Mouse (Mus musculus): Measurements from ENCODE around the gene Khdrbs2. TPM values are rescaled to one million over a fixed set of nuclear protein-coding genes. Genes with fewer than 3 reads are reported as not detected.
"Not testable (repeated sequence)": the region's sequence is repeated elsewhere in the genome, so short reads cannot be mapped to it uniquely, and the experiment has no call there.

The Khdrbs2 gene
- polyA plus RNA-seq, 1 experiment from 2014 or later = 7.1 TPM

GRCm38 (mm10) chr1:32503381-32503780 is 330.9 kb downstream of the Khdrbs2 start:
- H3K4me3 ChIP-seq = no peak overlapping the region
- DNase-seq (ENCODE audit: extremely low spot score, low spot score) = no peak
- H3K27me3 ChIP-seq (ENCODE audit: poor library complexity, severe bottlenecking) = no peaks in the 10 kb centered on the region
- no peak overlapping the region for H3K27ac ChIP-seq
- no peaks in the 10 kb centered on the region for H3K4me1 ChIP-seq
- no peaks in the 10 kb centered on the region for H3K9me3 ChIP-seq
- H3K36me3 ChIP-seq (replicated peaks) = no peaks in the 10 kb centered on the region
- 92% methylated on average over 6 of the region's 6 CpGs for WGBS

DNA sequence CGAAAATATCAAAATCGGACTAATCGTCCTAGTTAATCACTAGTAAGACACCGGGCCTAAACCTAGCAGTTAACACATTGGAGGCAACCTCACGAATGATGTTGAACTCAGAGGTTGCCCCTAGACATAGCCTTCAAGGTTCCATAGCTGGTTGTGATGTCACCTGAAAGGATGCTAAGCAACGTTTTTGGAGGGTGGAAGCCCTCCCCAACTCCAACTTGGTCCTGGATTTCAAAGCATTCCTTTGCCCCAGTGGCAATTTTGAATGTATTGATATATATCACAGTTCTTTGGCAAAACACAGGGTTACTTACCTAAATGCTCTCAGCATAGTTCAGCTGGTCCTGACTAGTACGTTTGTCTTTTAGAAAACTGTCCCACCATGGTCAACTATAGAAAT is 374.7 kb downstream of the Khdrbs2 start, which contains the start of gene Gm5415:
Gene Gm5415 (minus strand): TSS at position 101 of the 400 bp plus-strand sequence.
- H3K4me3 ChIP-seq; H3K9me3 ChIP-seq; H3K4me1 ChIP-seq; DNase-seq (ENCODE audit: extremely low spot score, low spot score); H3K36me3 ChIP-seq (replicated peaks); H3K27ac ChIP-seq; H3K27me3 ChIP-seq (ENCODE audit: poor library complexity, severe bottlenecking): not testable (repeated sequence)
- 89% methylated on average over 3 of the region's 7 CpGs for WGBS

- Histone ChIP-seq H3K27ac (no peak overlapping the region), H3K4me3 (no peak overlapping the region), H3K36me3 (replicated peaks) (no peaks in the 10 kb centered on the region), H3K9me3 (no peaks in the 10 kb centered on the region), H3K27me3 (ENCODE audit: poor library complexity, severe bottlenecking) (no peaks in the 10 kb centered on the region), H3K4me1 (no peaks in the 10 kb centered on the region)
- 90% methylated on average over 3 of the region's 3 CpGs for WGBS
- DNase-seq (ENCODE audit: extremely low spot score, low spot score) = no peak
Measured at GRCm38 (mm10) chr1:32553459-32553858, 380.9 kb downstream of the Khdrbs2 start.

DNA sequence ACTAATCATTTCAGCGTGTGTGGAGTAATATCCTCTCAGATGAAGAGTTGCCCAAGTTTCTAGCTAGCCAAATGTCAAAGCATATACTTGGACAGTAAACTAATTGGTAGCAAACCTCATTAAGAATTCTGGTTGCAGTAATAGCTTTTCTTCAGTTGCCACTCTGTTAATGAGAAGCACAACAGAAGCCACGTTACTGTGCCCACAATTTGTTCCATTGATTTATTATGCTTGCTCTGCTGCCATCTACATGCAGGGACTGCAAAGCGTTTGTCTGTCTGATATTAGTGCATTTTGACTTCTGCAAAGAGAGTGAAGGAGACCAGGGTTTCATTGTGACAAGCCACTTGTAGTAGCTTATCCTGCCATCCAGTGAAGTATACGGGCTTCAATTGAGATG is 381.4 kb downstream of the Khdrbs2 start:
- WGBS = 69% methylated on average over 4 of the region's 4 CpGs
- Histone ChIP-seq H3K27me3 (ENCODE audit: poor library complexity, severe bottlenecking) (no peaks in the 10 kb centered on the region), H3K36me3 (replicated peaks) (no peaks in the 10 kb centered on the region), H3K9me3 (no peaks in the 10 kb centered on the region), H3K4me1 (no peaks in the 10 kb centered on the region), H3K4me3 (no peak overlapping the region), H3K27ac (no peak overlapping the region)
- no peak for DNase-seq (ENCODE audit: extremely low spot score, low spot score)

GRCm38 (mm10) chr1:32568901-32569300 is 396.4 kb downstream of the Khdrbs2 start:
- DNase-seq (ENCODE audit: extremely low spot score, low spot score) = no peak
- H3K9me3 ChIP-seq = no peaks in the 10 kb centered on the region
- no peak overlapping the region for H3K27ac ChIP-seq
- WGBS = 95% methylated on average over 2 of the region's 2 CpGs
- no peaks in the 10 kb centered on the region for H3K27me3 ChIP-seq (ENCODE audit: poor library complexity, severe bottlenecking)
- no peaks in the 10 kb centered on the region for H3K36me3 ChIP-seq (replicated peaks)
- H3K4me1 ChIP-seq = no peaks in the 10 kb centered on the region
- no peak overlapping the region for H3K4me3 ChIP-seq

DNA sequence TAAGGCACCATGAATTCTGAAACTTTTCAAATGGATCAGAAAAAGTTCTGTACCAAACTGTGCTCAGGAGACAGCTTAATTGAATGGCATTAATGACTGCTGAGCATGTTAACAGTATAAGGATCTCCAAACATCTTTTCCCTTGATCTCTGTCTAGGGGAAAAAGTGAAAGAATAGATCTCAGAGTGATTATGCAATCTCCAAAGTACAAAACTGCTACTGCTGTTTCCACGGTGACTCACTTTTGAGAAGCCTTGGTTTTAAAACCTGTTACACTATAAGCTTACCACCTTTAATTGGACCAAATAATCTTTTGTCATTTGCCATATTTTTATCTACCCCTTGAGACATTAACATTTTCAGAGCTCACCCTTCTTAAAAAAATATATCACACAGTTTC is 453.5 kb downstream of the Khdrbs2 start:
- H3K9me3 ChIP-seq = peaks cover 2% of the 10 kb centered on the region; the same call in 1 of the 2 replicates
- no peaks in the 10 kb centered on the region for H3K27me3 ChIP-seq (ENCODE audit: poor library complexity, severe bottlenecking)
- no peaks in the 10 kb centered on the region for H3K36me3 ChIP-seq (replicated peaks)
- no peak overlapping the region for H3K27ac ChIP-seq
- WGBS = 73% methylated on average over 1 of the region's 1 CpGs
- peaks cover 6% of the 10 kb centered on the region for H3K4me1 ChIP-seq
- DNase-seq (ENCODE audit: extremely low spot score, low spot score) = no peak
- no peak overlapping the region for H3K4me3 ChIP-seq

DNA sequence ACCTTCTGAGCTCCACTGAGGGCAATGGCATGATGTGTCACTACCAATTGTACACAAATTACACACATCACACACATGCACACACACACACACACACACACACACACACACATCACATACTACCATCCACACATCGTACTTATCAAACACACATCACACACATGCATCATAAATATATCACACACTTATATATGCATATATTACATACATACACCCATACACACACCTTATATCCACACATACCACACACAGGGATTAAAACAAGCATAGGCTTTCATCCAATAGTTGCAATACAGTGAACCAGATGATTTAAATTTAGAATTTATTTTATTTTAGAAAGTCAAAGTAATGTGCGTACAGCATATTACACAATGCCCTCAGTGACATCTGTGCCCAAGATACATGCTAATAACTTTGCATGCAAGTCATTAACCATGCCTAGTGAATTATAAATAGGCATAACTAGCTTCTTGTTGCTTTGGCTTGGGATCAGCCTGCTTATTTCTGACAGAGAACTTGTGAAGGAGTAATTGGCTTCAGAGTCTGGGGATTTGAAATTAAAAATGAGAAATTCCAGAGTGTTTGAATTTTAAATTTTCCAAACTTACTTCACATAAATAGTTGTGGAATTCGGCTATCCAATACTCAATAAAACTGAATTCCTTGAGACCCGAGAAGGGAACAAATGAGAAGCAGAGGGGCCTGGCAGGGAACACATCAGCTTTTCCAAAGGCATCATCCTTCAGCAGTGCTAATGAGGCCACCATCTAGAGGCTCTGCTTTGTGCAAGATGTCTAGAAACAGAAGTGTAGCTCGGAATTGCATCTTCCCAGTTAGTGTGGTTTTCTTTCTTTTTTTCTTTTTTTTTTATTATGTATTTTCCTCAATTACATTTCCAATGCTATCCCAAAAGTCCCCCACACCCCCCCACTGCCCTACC is 460.2 kb downstream of the Khdrbs2 start:
- 88% methylated on average over 5 of the region's 5 CpGs for WGBS
- Histone ChIP-seq H3K4me3 (no peak overlapping the region), H3K27me3 (ENCODE audit: poor library complexity, severe bottlenecking) (no peaks in the 10 kb centered on the region), H3K27ac (no peak overlapping the region), H3K9me3 (peaks cover 2% of the 10 kb centered on the region; the same call in 1 of the 2 replicates), H3K36me3 (replicated peaks) (no peaks in the 10 kb centered on the region), H3K4me1 (no peaks in the 10 kb centered on the region)
- no peak for DNase-seq (ENCODE audit: extremely low spot score, low spot score)

DNA sequence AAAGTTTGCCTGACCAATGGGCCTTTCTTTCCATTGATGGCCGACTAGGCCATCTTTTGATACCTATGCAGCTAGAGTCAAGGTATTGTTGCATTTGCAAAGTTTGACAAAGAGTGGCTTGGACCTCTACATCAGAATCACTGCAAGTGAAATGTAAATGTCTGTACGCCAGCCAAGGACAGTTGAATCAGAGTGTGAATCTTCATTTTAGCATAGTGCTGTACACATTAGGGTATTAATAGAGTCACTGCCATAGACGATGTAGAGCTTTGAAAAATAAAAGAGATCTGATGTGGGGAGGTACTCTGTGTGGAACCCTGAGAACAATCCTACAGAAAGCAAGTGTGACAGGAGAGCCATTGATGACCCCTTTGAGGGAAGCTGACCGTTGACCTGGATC is 460.9 kb downstream of the Khdrbs2 start:
- no peaks in the 10 kb centered on the region for H3K4me1 ChIP-seq
- no peaks in the 10 kb centered on the region for H3K27me3 ChIP-seq (ENCODE audit: poor library complexity, severe bottlenecking)
- H3K4me3 ChIP-seq = no peak overlapping the region
- WGBS = 89% methylated on average over 4 of the region's 4 CpGs
- peaks cover 2% of the 10 kb centered on the region; the same call in 1 of the 2 replicates for H3K9me3 ChIP-seq
- DNase-seq (ENCODE audit: extremely low spot score, low spot score) = no peak
- no peaks in the 10 kb centered on the region for H3K36me3 ChIP-seq (replicated peaks)
- no peak overlapping the region for H3K27ac ChIP-seq

DNA sequence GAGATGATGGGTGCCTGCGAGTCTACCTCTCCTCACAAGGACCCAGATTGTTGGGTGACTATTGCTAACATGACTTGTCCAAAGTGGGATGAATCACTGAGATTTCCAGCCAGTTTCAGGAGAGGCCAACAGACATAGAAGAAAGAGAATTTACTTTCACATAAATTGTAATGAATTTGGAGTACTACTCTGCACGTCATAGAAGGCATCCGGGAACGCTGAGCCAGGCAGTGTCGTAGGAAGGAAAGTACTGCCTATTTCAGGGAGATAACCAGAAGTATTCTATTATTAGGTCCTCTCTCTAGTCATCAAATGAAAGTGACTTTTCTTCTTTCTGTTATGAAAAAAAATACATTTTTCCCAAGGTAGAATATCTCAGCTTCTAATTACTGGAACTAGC is 466.6 kb downstream of the Khdrbs2 start:
- Histone ChIP-seq H3K4me1 (no peaks in the 10 kb centered on the region), H3K27me3 (ENCODE audit: poor library complexity, severe bottlenecking) (no peaks in the 10 kb centered on the region), H3K27ac (no peak overlapping the region), H3K36me3 (replicated peaks) (no peaks in the 10 kb centered on the region), H3K4me3 (no peak overlapping the region), H3K9me3 (no peaks in the 10 kb centered on the region)
- no peak for DNase-seq (ENCODE audit: extremely low spot score, low spot score)
- 92% methylated on average over 5 of the region's 5 CpGs for WGBS

- no peak overlapping the region for H3K4me3 ChIP-seq
Measured at GRCm38 (mm10) chr1:32649647-32650209, 477.2 kb downstream of the Khdrbs2 start.

GRCm38 (mm10) chr1:32693806-32694205 is 521.3 kb downstream of the Khdrbs2 start:
- Histone ChIP-seq H3K9me3 (no peaks in the 10 kb centered on the region), H3K4me1 (no peaks in the 10 kb centered on the region), H3K4me3 (no peak overlapping the region), H3K36me3 (replicated peaks) (no peaks in the 10 kb centered on the region), H3K27me3 (ENCODE audit: poor library complexity, severe bottlenecking) (no peaks in the 10 kb centered on the region), H3K27ac (no peak overlapping the region)
- 91% methylated on average over 9 of the region's 9 CpGs for WGBS
- no peak for DNase-seq (ENCODE audit: extremely low spot score, low spot score)

More at GRCm38 (mm10) chr1:32649647-32650209, 477.2 kb downstream of the Khdrbs2 start:
- WGBS = 85% methylated on average over 3 of the region's 3 CpGs
- Histone ChIP-seq H3K4me1 (no peaks in the 10 kb centered on the region), H3K36me3 (replicated peaks) (no peaks in the 10 kb centered on the region), H3K9me3 (no peaks in the 10 kb centered on the region), H3K27me3 (ENCODE audit: poor library complexity, severe bottlenecking) (no peaks in the 10 kb centered on the region), H3K27ac (no peak overlapping the region)
- DNase-seq (ENCODE audit: extremely low spot score, low spot score) = no peak

DNA sequence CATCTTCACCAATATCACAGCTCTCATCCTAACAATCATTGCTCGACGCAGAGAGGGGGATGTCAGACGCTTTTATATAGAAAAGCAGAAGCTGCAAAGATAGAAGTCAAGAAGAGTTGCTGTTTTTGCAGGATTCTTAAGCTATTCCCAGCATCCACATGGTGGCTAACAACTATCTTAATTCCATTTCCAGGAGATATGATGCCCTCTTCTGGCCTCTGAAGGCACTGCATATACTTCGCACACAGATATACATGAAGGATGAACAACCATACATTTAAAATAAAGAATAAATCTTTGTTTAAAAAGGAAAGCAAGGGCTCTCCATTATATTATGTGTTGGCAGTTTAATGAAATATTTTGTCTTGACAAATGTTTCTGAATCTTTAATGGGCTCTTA is 527.6 kb downstream of the Khdrbs2 start:
- H3K27me3 ChIP-seq (ENCODE audit: poor library complexity, severe bottlenecking) = no peaks in the 10 kb centered on the region
- 96% methylated on average over 4 of the region's 4 CpGs for WGBS
- 0 out of 2 replicates have a peak, but pooled peaks cover 3% of the 10 kb centered on the region for H3K9me3 ChIP-seq
- H3K36me3 ChIP-seq (replicated peaks) = no peaks in the 10 kb centered on the region
- no peak for DNase-seq (ENCODE audit: extremely low spot score, low spot score)
- H3K27ac ChIP-seq = no peak overlapping the region
- no peak overlapping the region for H3K4me3 ChIP-seq
- no peaks in the 10 kb centered on the region for H3K4me1 ChIP-seq

DNA sequence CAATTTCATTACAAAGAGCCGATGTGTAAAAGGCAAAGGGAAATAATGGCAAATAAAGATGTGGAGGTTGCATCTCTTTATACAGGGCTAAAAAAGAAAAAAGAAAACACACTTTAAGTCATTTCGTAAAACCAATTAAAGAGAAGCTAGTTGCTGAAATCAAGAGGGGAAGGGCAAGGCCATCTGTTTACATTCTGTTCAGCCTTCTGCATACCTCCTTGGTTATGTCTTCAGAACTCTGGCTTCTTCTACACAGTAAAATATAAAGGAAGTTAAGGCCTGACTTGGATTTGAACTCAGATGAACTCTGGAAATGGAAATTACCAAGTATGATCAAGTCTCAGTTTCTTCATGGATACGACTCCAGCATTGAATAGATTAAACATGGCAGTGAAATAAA is 528.8 kb downstream of the Khdrbs2 start:
- Histone ChIP-seq H3K27ac (no peak overlapping the region), H3K36me3 (replicated peaks) (no peaks in the 10 kb centered on the region), H3K4me1 (no peaks in the 10 kb centered on the region), H3K27me3 (ENCODE audit: poor library complexity, severe bottlenecking) (no peaks in the 10 kb centered on the region), H3K9me3 (0 out of 2 replicates have a peak, but pooled peaks cover 3% of the 10 kb centered on the region), H3K4me3 (no peak overlapping the region)
- DNase-seq (ENCODE audit: extremely low spot score, low spot score) = no peak
- 88% methylated on average over 3 of the region's 3 CpGs for WGBS
